10 mouse cellular contexts compared by ENCODE assay signal in the genomic region with DNA sequence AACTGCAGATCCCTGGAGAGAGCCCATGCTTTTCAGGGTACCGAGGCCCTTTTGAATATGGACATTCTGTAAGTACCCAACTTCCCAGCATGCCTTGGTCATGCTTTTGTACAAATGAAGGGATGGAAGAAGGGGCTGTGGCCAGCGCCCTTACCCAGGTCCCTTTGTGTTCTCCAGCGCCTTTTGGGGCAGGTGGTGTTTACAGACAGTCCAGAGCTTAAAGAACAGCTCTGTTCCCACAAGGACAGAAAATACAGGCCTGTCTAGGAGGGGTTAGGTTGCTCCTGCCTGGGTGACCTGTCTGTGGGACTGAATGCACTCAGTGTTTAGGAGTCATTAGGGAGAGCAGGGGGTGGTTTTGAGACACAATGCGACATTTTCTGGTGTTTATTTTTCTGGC. TPM values are rescaled to one million over a fixed set of nuclear protein-coding genes. Genes with fewer than 3 reads are reported as not detected.
DNase-seq lines count a peak whose midpoint lies in the region; ATAC-seq and TF ChIP-seq lines count a peak whose summit lies in the region.
"Had no signal": no experiment of that assay in that cellular context is flagged by ENCODE, and none has a peak within 500 bp of the region (broad histone marks: within the 10 kb centered on the region; RNA-seq: fewer than 3 reads in every experiment).

No protein-coding gene starts in this region.

- 0 out of 2 replicates have a peak overlapping the region, but pooled peaks have one; percentile 23 for H3K27ac ChIP-seq in cerebellum, adult 2 months (ENCODE audit: insufficient read depth, low read length)
- peak overlapping the region; percentile 49 for H3K27ac ChIP-seq in ES-Bruce4 (ENCODE audit: insufficient read depth, low read length)
- H3K27ac ChIP-seq in hindbrain, embryonic 12.5 days = peak overlapping the region; percentile 82
- peak overlapping the region; percentile 84 for H3K27ac ChIP-seq in midbrain, embryonic 12.5 days (replicated peaks)

- peak overlapping the region; percentile 18; the same call in 1 of the 2 replicates for H3K9ac ChIP-seq in ES-Bruce4 (ENCODE audit: low read depth, poor library complexity, severe bottlenecking)
- 0 out of 2 replicates have a peak overlapping the region, but pooled peaks have one; percentile 38 for H3K9ac ChIP-seq in hindbrain, embryonic 12.5 days
- H3K9ac ChIP-seq in midbrain, embryonic 12.5 days (replicated peaks) = peak overlapping the region; percentile 32; the same call in 1 of the 2 replicates

- intact Hi-C loops in left cerebral cortex, postnatal 10 days (cut with DNase I) = no loop called here

- H3K9me3 ChIP-seq in ES-Bruce4 (replicated peaks; ENCODE audit: control insufficient read depth, insufficient read depth, low read length, poor library complexity, severe bottlenecking) = no peaks in the 10 kb centered on the region
- no peaks in the 10 kb centered on the region for H3K9me3 ChIP-seq in hindbrain, embryonic 12.5 days (replicated peaks)
- 0 out of 2 replicates have a peak, but pooled peaks cover 3% of the 10 kb centered on the region for H3K9me3 ChIP-seq in midbrain, embryonic 12.5 days

- peak overlapping the region; percentile 33 for H3K4me2 ChIP-seq in hindbrain, embryonic 12.5 days (replicated peaks)
- H3K4me2 ChIP-seq in midbrain, embryonic 12.5 days (replicated peaks) = peak overlapping the region; percentile 32

- H3K36me3 ChIP-seq in ES-Bruce4 (ENCODE audit: control insufficient read depth, insufficient read depth, low read length, poor library complexity, severe bottlenecking) = no peaks in the 10 kb centered on the region
- H3K36me3 ChIP-seq in hindbrain, embryonic 12.5 days = peaks cover 4% of the 10 kb centered on the region; the same call in 1 of the 2 replicates
- H3K36me3 ChIP-seq in midbrain, embryonic 12.5 days = 0 out of 2 replicates have a peak, but pooled peaks cover 17% of the 10 kb centered on the region

- TF ChIP-seq POLR2A in cerebellum, adult 2 months (IDR thresholded peaks at IDR 0.05; ENCODE audit: borderline replicate concordance, insufficient read depth, low read length) = no peak
- no peak for TF ChIP-seq POLR2A in ES-Bruce4 (IDR thresholded peaks at IDR 0.05; ENCODE audit: insufficient read depth, low read length)

- no peak overlapping the region for H3K4me3 ChIP-seq in cerebellum, adult 2 months (replicated peaks; ENCODE audit: insufficient read depth, low read depth, low read length)
- H3K4me3 ChIP-seq in ES-Bruce4 (ENCODE audit: low read depth, low read length) = no peak overlapping the region
- H3K4me3 ChIP-seq in hindbrain, embryonic 12.5 days = no peak overlapping the region
- peak overlapping the region; percentile 6; the same call in 1 of the 2 replicates for H3K4me3 ChIP-seq in midbrain, embryonic 12.5 days

- DNase-seq in cerebellum, adult 2 months = no peak
- no peak for DNase-seq in cerebellum, adult 18-20 months
- DNase-seq in left cerebral cortex, postnatal 10 days (ENCODE audit: extremely low spot score in 1 of 2, low spot score in 2 of 2) = no peak
- no peak for DNase-seq in adrenal gland, adult 18-20 months (ENCODE audit: low spot score in 2 of 2)
- no peak for DNase-seq in kidney, postnatal 10 days
- DNase-seq: kidney, adult 2 months; thymus, postnatal 14 days had no signal

- ATAC-seq in hindbrain, embryonic 12.5 days (ENCODE audit: low FRiP score) = peak; percentile 24
- peak; percentile 68 for ATAC-seq in midbrain, embryonic 12.5 days (ENCODE audit: low FRiP score, low read depth)

- H3K4me1 ChIP-seq in cerebellum, adult 2 months (ENCODE audit: control insufficient read depth, insufficient read depth, low read length) = peaks cover 45% of the 10 kb centered on the region
- H3K4me1 ChIP-seq in ES-Bruce4 (ENCODE audit: control insufficient read depth, insufficient read depth, low read length) = peaks cover 15% of the 10 kb centered on the region
- H3K4me1 ChIP-seq in hindbrain, embryonic 12.5 days = peaks cover 82% of the 10 kb centered on the region
- H3K4me1 ChIP-seq in midbrain, embryonic 12.5 days = peaks cover 75% of the 10 kb centered on the region

- no peaks in the 10 kb centered on the region for H3K27me3 ChIP-seq in cerebellum, adult 2 months (ENCODE audit: control insufficient read depth, insufficient read depth, low read length)
- H3K27me3 ChIP-seq in ES-Bruce4 (ENCODE audit: control insufficient read depth, insufficient read depth, low read length, poor library complexity, severe bottlenecking) = no peaks in the 10 kb centered on the region
- no peaks in the 10 kb centered on the region for H3K27me3 ChIP-seq in hindbrain, embryonic 12.5 days
- H3K27me3 ChIP-seq in midbrain, embryonic 12.5 days = no peaks in the 10 kb centered on the region

- TF ChIP-seq CTCF in cerebellum, adult 2 months (IDR thresholded peaks at IDR 0.05; ENCODE audit: borderline replicate concordance, insufficient read depth, low read depth, low read length) = no peak
- TF ChIP-seq CTCF in ES-Bruce4 (IDR thresholded peaks at IDR 0.05; ENCODE audit: low read depth, low read length) = no peak

- 24% methylated on average over 4 of the region's 4 CpGs for WGBS in cerebellum, adult 2 months
- WGBS in hindbrain, embryonic 12.5 days = 22% methylated on average over 4 of the region's 4 CpGs
- WGBS in midbrain, embryonic 12.5 days = 12% methylated on average over 4 of the region's 4 CpGs

- TF ChIP-seq EP300 in ES-Bruce4 (IDR thresholded peaks at IDR 0.05; ENCODE audit: insufficient read depth, low read depth, low read length) = peak; percentile 51; the same call in 1 of the 2 replicates

RNA-seq across cellular contexts. Expression of gene Prrc2b, which starts 6.4 kb away (rescaled TPM):
- 88.9 and 95.6 TPM in 2 replicates for polyA plus RNA-seq in cerebellum, adult 2 months (2012; rRNA removed)
- 106 and 112 TPM in 2 replicates for polyA plus RNA-seq in ES-Bruce4 (2011; ENCODE audit: insufficient read depth, insufficient read length, low read depth, missing spikeins)
- polyA plus RNA-seq in hindbrain, embryonic 12.5 days (2016; fragmentation: Nextera tagmentation; extraction: Ambion mirVana) = 111 and 114 TPM in 2 replicates
- 99.1 and 121 TPM in 2 replicates for polyA plus RNA-seq in midbrain, embryonic 12.5 days (2016; fragmentation: Nextera tagmentation; extraction: Ambion mirVana)
- total RNA-seq in left cerebral cortex, postnatal 10 days (2021) = 100 to 1,000 TPM; 274 to 285 TPM
- 100 to 1,000 TPM in 1 of 2 experiments, 10 to 100 TPM in 1; 94.4 to 102 TPM for total RNA-seq in adrenal gland, adult 18-20 months (2021)

Comparison
In these comparisons a context has a peak if more than half of its experiments do, and no peak if none do; other contexts are left out.
1. H3K27ac ChIP-seq: peak in every context shown above with its lines; median percentile 84 in midbrain, embryonic 12.5 days; 82 in hindbrain, embryonic 12.5 days; 49 in ES-Bruce4; 23 in cerebellum, adult 2 months.